Mouse (Mus musculus): ENCODE results near the gene Stk39.

Gene Stk39

GRCm38 (mm10) chr2:68361701-68362100 lies 110.4 kb downstream of the Stk39 start:
- in situ Hi-C loops (cut with MboI, MseI): loop anchor here in 1 of 2 experiments (5.0 kb wide), 1 partner anchor 111 kb away; the partner anchor contains the start of gene Stk39

DNA sequence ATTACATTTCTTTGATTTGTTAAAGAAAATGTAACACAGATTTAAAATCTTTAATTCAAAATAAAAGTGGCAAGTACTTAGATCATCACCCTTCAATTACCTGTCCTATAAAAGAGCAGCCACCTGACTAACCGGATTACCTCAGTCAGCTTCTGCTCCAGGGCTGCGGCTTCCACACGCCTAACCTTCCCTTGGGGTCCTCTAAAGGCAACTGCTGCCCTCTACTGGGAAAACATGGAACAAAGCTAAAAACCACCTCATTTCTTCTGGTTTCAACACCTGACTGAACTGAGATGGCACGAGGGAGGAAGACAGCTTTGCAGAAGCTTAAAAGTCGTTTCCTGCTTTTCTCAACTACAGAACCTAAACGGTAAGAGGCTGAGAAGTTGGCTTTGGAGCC lies 121.4 kb downstream of the Stk39 start:
- in situ Hi-C loops (cut with MboI, MseI): loop anchor here in 1 of 2 experiments (5.0 kb wide), 1 partner anchor 1393 kb away; no protein-coding TSS in a partner anchor

DNA sequence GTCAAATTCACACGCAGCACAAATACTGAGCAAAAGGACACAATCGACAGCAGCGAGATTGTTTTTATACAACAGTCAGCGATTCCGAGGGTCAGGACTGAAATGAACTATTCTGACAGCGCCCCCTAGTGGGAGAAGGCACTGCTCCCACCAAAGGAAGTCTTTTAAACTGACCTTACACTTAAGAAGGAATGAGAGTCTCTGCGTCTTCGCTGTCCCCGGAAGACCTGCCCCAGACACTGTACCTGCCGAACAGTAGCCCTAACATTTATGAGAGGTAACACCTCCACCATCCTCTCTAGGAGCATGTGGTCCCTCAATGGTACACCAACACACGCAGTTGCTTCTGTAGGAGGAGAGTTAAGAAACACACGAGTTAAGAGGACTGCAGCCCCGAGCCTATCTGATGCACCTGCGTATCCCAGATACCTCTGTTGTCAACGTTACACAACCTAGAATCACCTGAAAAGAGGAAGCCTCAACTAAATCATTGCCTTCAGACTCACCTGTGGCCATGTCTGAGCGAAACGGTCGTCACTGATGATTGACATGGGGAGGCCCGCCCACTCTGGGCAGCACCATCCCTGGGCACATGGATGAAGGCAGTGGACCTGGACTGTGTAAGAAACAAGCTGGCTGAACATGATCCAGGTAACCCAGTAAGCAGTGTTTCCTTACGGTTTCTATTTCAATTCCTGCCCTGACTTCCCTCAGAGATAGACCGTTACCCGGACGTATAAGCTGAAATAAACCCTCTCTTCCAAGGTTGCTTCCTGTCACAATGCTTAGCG lies 122.3 kb downstream of the Stk39 start:
- in situ Hi-C loops (cut with MboI, MseI): loop anchor here (5.0 to 25.0 kb wide), 4 partner anchors 122 to 1392 kb away; no protein-coding TSS in a partner anchor

GRCm38 (mm10) chr2:68348966-68349365 lies 123.1 kb downstream of the Stk39 start:
- in situ Hi-C loops (cut with MboI, MseI): loop anchor here (5.0 to 25.0 kb wide), 3 partner anchors 122 to 1387 kb away; no protein-coding TSS in a partner anchor

DNA sequence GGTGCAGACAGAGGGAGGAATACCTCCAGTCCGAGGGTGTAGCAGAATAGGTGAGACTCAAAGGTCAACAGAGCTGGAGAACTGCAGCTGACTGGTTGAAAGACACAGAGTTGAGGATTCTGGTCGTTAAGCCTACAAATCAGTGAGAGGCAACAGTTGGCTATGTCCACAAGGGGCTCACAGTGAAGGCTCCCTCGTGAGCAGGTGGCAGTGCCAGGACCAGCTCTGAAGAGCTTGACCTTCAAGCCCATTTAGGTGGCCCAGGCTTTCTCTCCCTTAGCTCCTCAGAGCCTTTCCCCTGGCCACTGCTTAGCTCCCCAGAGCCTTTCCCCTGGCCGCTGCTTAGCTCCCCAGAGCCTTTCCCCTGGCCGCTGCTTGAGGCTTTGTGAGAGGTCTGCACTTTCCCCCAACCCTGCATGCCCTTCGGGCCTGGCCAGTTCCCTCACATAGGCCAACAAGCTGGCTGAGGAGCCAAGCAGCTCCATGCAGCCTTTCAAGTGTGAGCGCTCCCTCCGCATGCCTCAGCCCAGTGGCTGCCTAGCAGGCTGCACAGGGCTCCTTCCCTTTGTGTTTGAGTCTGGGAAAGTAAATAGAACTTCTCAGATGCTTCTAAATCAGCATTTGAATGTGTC lies 125.3 kb downstream of the Stk39 start:
- in situ Hi-C loops (cut with MboI, MseI): loop anchor here (5.0 to 25.0 kb wide), 3 partner anchors 119 to 1384 kb away; no protein-coding TSS in a partner anchor

- in situ Hi-C loops (cut with MboI, MseI): loop anchor here (5.0 to 25.0 kb wide), 3 partner anchors 118 to 1383 kb away; no protein-coding TSS in a partner anchor
These were observed 126.8 kb downstream of the Stk39 start for GRCm38 (mm10) chr2:68345269-68345668.

DNA sequence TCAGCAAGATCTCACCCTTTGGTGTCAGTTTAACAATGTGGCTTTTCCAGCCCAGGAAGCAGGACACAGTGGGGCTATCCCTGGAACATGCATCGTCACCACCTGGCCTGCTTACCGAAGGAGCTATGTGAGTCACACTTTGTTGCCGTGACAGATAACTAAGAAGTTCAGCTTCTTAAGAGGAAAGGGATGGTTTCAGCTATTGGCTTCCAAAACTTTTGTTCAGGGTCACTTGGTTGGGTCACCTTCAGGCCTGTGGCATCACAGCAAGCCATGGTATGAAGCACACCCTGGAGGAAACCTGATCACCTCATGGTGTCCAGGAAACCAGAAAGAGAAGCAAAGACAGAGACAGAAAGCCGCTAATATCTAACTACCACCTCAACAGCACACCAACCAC lies 128.3 kb downstream of the Stk39 start:
- in situ Hi-C loops (cut with MboI, MseI): loop anchor here (10.0 to 25.0 kb wide), 2 partner anchors 449 to 1381 kb away; no protein-coding TSS in a partner anchor

GRCm38 (mm10) chr2:68342122-68342646 lies 129.9 kb downstream of the Stk39 start:
- in situ Hi-C loops (cut with MboI, MseI): loop anchor here (10.0 to 25.0 kb wide), 2 partner anchors 447 to 1380 kb away; no protein-coding TSS in a partner anchor

DNA sequence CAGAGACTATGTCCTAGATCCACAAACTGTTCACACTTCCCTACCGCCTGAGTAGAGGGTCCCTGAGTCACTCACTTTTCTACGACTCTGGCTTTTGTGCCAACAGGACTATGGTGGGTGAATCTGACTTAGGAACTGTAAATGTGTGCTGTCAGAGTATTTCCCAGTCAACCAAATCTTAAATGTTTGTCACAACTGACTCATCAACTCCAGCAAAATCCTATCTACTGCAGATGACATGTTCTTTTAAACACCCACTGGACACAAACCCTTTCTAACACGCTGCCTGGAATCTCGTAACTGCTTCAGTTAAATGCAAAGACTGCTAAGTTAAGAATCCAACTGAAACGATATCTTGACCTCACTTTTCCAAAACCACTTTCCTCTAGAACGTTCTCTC lies 135.2 kb downstream of the Stk39 start:
- in situ Hi-C loops (cut with MboI, MseI): loop anchor here in 1 of 2 experiments (25.0 kb wide), 1 partner anchor 1375 kb away; no protein-coding TSS in a partner anchor

GRCm38 (mm10) chr2:68334945-68335344 lies 137.1 kb downstream of the Stk39 start:
- in situ Hi-C loops (cut with MboI, MseI): loop anchor here in 1 of 2 experiments (25.0 kb wide), 1 partner anchor 1373 kb away; no protein-coding TSS in a partner anchor

GRCm38 (mm10) chr2:68325306-68325705 lies 146.8 kb downstream of the Stk39 start:
- in situ Hi-C loops (cut with MboI, MseI): loop anchor here in 1 of 2 experiments (25.0 kb wide), 1 partner anchor 1363 kb away; no protein-coding TSS in a partner anchor

GRCm38 (mm10) chr2:68321230-68321629 lies 150.8 kb downstream of the Stk39 start:
- in situ Hi-C loops (cut with MboI, MseI): no loop called here

DNA sequence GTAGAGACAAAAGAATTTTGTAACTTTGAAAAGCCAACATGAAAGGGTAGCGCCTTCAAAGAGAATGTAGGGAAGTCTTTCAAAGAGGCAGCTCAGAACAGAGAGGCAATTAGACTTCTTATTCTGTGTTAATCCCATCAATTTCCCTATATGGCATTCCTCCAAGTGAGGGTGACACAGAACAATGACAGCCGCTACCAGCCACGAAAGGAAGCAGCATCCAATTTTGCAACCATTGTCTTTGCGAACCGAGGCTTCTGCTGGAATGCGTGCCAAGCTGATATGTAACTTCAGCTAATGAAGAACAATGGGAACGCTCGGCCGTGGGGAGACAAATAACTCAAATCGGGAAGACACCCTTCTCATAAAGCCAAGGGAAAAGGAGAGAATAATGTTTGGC lies 151.4 kb downstream of the Stk39 start:
- in situ Hi-C loops (cut with MboI, MseI): no loop called here

DNA sequence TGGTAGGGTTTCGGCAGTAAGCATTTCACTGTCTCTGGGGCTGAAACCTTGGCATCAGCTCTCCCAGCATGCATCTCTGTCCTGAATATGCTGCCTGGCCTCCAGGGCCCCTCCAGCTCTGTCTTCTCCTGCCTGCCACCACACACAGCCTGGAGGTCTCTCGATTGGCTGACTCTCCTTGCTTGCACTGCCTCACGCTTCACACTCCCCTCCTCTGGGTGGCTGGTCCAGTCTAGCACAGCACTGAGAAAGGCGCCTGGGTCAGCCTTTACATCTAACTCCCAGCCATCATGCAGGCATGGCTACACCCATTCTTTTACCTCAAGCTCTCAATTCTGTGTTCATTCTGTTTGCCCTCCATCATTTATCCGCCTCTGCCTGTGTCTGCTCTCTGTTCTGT lies 153.6 kb downstream of the Stk39 start:
- in situ Hi-C loops (cut with MboI, MseI): loop anchor here in 1 of 2 experiments (5.0 kb wide), 1 partner anchor 46 kb away; no protein-coding TSS in a partner anchor

GRCm38 (mm10) chr2:68317895-68318294 lies 154.2 kb downstream of the Stk39 start:
- in situ Hi-C loops (cut with MboI, MseI): loop anchor here in 1 of 2 experiments (5.0 kb wide), 1 partner anchor 46 kb away; no protein-coding TSS in a partner anchor

GRCm38 (mm10) chr2:68317452-68317851 lies 154.6 kb downstream of the Stk39 start:
- in situ Hi-C loops (cut with MboI, MseI): loop anchor here in 1 of 2 experiments (5.0 kb wide), 1 partner anchor 45 kb away; no protein-coding TSS in a partner anchor

GRCm38 (mm10) chr2:68315258-68315657 lies 156.8 kb downstream of the Stk39 start:
- in situ Hi-C loops (cut with MboI, MseI): loop anchor here in 1 of 2 experiments (5.0 kb wide), 1 partner anchor 43 kb away; no protein-coding TSS in a partner anchor

GRCm38 (mm10) chr2:68310121-68310520 lies 161.9 kb downstream of the Stk39 start:
- in situ Hi-C loops (cut with MboI, MseI): no loop called here

DNA sequence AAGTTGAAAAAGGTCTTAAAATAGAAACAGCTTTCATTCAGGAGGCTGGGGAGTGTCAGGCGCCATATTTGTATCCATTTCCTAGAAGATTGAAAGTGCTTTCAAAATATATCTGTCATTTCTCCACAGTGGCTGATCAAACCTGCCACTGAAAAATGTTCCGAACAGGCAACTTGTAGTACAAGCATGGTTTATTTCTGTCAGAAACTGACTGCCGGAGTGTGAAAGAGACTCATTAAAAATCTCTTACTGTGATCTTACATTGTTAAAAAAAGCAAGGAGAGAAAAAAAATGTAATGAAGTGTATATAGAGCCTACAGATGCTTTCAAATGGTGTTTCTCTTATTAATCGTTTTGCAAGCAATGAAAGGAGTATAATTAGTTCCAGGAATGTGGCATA lies 165.5 kb downstream of the Stk39 start:
- in situ Hi-C loops (cut with MboI, MseI): no loop called here

DNA sequence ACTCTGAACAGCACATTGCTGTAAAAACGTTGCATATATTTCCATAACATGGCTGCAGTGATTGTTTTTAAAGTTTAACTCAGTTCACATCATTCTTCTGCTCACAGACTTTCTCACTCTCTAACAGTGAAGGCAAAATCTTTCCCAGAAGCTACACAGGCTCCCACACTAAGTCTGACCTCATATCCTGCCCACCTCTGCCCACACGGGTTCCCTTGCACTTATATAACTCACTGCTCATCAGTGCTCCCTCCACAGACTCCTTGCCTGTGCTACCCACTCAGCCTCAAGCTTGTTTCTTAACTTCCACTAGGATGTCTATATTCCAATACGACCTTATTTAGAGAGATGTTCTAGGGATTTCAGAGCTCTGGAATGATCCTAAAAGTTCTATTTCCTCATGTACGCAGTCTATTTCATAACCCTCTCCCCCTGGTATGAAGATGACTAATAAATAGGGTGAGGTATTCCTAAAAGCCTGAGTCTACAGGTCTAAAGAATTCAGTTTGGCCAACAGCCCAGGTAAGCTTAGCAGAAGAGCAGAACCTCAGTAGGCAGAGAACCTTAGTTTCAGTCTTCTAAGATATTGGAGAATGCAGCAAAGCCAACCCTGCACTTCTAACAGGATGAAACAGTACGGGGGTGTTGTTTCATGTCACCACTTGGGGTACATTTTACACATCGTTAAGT lies 167.2 kb downstream of the Stk39 start:
- in situ Hi-C loops (cut with MboI, MseI): no loop called here

Measured in T-helper 17 cell (primary cell).